Mouse (Mus musculus): ENCODE measurements around the gene Kazald1. TPM values are rescaled to one million over a fixed set of nuclear protein-coding genes. Genes with fewer than 3 reads are reported as not detected.

The Kazald1 gene
- total and polyA plus RNA-seq, 3 experiments, result 0.39 to 1.5 TPM; not detected in 1

- no peak for TF ChIP-seq TBP (IDR thresholded peaks at IDR 0.05; ENCODE audit: low read depth, low read length)
- peak; percentile 75 for TF ChIP-seq SIN3A (IDR thresholded peaks at IDR 0.05; ENCODE audit: low read length)
- TF ChIP-seq ZMIZ1 (IDR thresholded peaks at IDR 0.05; ENCODE audit: low read depth, low read length), result no peak
- 0 out of 2 replicates have a peak, but pooled peaks have one; percentile 48 for TF ChIP-seq JUND (IDR thresholded peaks at IDR 0.05; ENCODE audit: low read depth, low read length)
- TF ChIP-seq CHD1 (IDR thresholded peaks at IDR 0.05; ENCODE audit: low read depth, low read length), result no peak
- TF ChIP-seq MYB (IDR thresholded peaks at IDR 0.05; ENCODE audit: low read depth, low read length), result peak; percentile 70; the same call in 1 of the 2 replicates
- peak; percentile 57; the same call in 1 of the 2 replicates for TF ChIP-seq BHLHE40 (IDR thresholded peaks at IDR 0.05; ENCODE audit: borderline replicate concordance, low read depth, low read length)
Observed at GRCm38 (mm10) chr19:45047935-45048643, 27.0 kb upstream of the Kazald1 start (continued).

- H3K4me3 ChIP-seq (ENCODE audit: control insufficient read depth in 1 of 2, insufficient read depth in 1 of 2, low read depth in 2 of 2, low read length in 2 of 2), result peak overlapping the region; percentile 63 to 69
- no peak for DNase-seq (ENCODE audit: low read depth, low spot score)
- peak overlapping the region; percentile 71 for H3K9ac ChIP-seq (ENCODE audit: control insufficient read depth, low read depth, low read length, poor library complexity, severe bottlenecking)
- peaks cover 0 to 5% of the 10 kb centered on the region in 2 experiments; a peak in 1 of 4 replicates for H3K36me3 ChIP-seq (ENCODE audit: control insufficient read depth in 1 of 2, insufficient read depth in 2 of 2, low read length in 2 of 2)
- peak overlapping the region; percentile 94 for H3K27ac ChIP-seq (ENCODE audit: control insufficient read depth, low read depth, low read length)
- TF ChIP-seq TCF12 (IDR thresholded peaks at IDR 0.05; ENCODE audit: low read depth, low read length), result 0 out of 2 replicates have a peak, but pooled peaks have one; percentile 20
- no peak for TF ChIP-seq HCFC1 (IDR thresholded peaks at IDR 0.05; ENCODE audit: low read depth, low read length)
- no peaks in the 10 kb centered on the region for H3K9me3 ChIP-seq (replicated peaks; ENCODE audit: insufficient read depth, low read length)
- peaks cover 5 to 13% of the 10 kb centered on the region in 2 experiments; a peak in 3 of 4 replicates for H3K4me1 ChIP-seq (ENCODE audit: control insufficient read depth in 1 of 2, insufficient read depth in 2 of 2, low read length in 2 of 2)
- H3K27me3 ChIP-seq (ENCODE audit: control insufficient read depth in 1 of 2, insufficient read depth in 2 of 2, low read length in 2 of 2), result peaks cover 0 to under 1% of the 10 kb centered on the region in 2 experiments; a peak in 1 of 4 replicates
- no peaks in the 10 kb centered on the region for H3K79me2 ChIP-seq (ENCODE audit: control insufficient read depth, insufficient read depth, low read length, poor library complexity)
Observed at GRCm38 (mm10) chr19:45048644-45049365, 26.2 kb upstream of the Kazald1 start.

GRCm38 (mm10) chr19:45049523-45049922 is 25.5 kb upstream of the Kazald1 start:
- H3K4me1 ChIP-seq (ENCODE audit: control insufficient read depth in 1 of 2, insufficient read depth in 2 of 2, low read length in 2 of 2), result peaks cover 6 to 15% of the 10 kb centered on the region in 2 experiments
- H3K79me2 ChIP-seq (ENCODE audit: control insufficient read depth, insufficient read depth, low read length, poor library complexity), result no peaks in the 10 kb centered on the region
- H3K36me3 ChIP-seq (ENCODE audit: control insufficient read depth in 1 of 2, insufficient read depth in 2 of 2, low read length in 2 of 2), result peaks cover 0 to 7% of the 10 kb centered on the region in 2 experiments; a peak in 1 of 4 replicates
- no peak for TF ChIP-seq POLR2AphosphoS5 (IDR thresholded peaks at IDR 0.05; ENCODE audit: borderline replicate concordance, low read depth, low read length)
- TF ChIP-seq MYC (IDR thresholded peaks at IDR 0.05; ENCODE audit: low read depth, low read length), result no peak
- TF ChIP-seq KAT2A (conservative IDR thresholded peaks at IDR 0.05; ENCODE audit: low read depth, low read length), result no peak
- TF ChIP-seq BHLHE40 (IDR thresholded peaks at IDR 0.05; ENCODE audit: borderline replicate concordance, low read depth, low read length), result no peak
- no peak for TF ChIP-seq ETS1 (IDR thresholded peaks at IDR 0.05; ENCODE audit: low read depth, low read length)
- no peak for TF ChIP-seq GABPA (IDR thresholded peaks at IDR 0.05; ENCODE audit: low read depth, low read length)
- no peak overlapping the region for H3K9ac ChIP-seq (ENCODE audit: control insufficient read depth, low read depth, low read length, poor library complexity, severe bottlenecking)
- H3K27me3 ChIP-seq (ENCODE audit: control insufficient read depth in 1 of 2, insufficient read depth in 2 of 2, low read length in 2 of 2), result no peaks in the 10 kb centered on the region
- no peak overlapping the region for H3K27ac ChIP-seq (ENCODE audit: control insufficient read depth, low read depth, low read length)
- no peak for DNase-seq (ENCODE audit: low read depth, low spot score)
- no peak overlapping the region for H3K4me3 ChIP-seq (ENCODE audit: control insufficient read depth in 1 of 2, insufficient read depth in 1 of 2, low read depth in 2 of 2, low read length in 2 of 2)
- no peaks in the 10 kb centered on the region for H3K9me3 ChIP-seq (replicated peaks; ENCODE audit: insufficient read depth, low read length)
